8 mouse cellular contexts compared by ENCODE assay signal in genomic region chr19:5271430-5271829, GRCm38 (mm10). TPM values are rescaled to one million over a fixed set of nuclear protein-coding genes. Genes with fewer than 3 reads are reported as not detected.
A peak's percentile ranks its signal among the peaks of the same experiment; 100 is the strongest.
DNase-seq lines count a peak whose midpoint lies in the region; ATAC-seq and TF ChIP-seq lines count a peak whose summit lies in the region.

No protein-coding gene starts in this region.

- peak overlapping the region; percentile 78 for H3K4me2 ChIP-seq in hindbrain, embryonic 14.5 days (replicated peaks)

- H3K79me2 ChIP-seq in heart, adult 2 months (replicated peaks; ENCODE audit: control insufficient read depth, insufficient read depth, low read length) = peaks cover 4% of the 10 kb centered on the region
- H3K79me2 ChIP-seq in MEL (ENCODE audit: control insufficient read depth, insufficient read depth, low read length, poor library complexity) = peaks cover 13% of the 10 kb centered on the region

- H3K27ac ChIP-seq in heart, adult 2 months = no peak overlapping the region
- H3K27ac ChIP-seq in MEL (ENCODE audit: control insufficient read depth, low read depth, low read length) = 0 out of 2 replicates have a peak overlapping the region, but pooled peaks have one; percentile 6
- no peak overlapping the region for H3K27ac ChIP-seq in hindbrain, embryonic 14.5 days
- H3K27ac ChIP-seq in midbrain, embryonic 10.5 days (replicated peaks) = no peak overlapping the region

- peaks cover 27% of the 10 kb centered on the region for H3K36me3 ChIP-seq in heart, adult 2 months (ENCODE audit: control insufficient read depth, insufficient read depth, low read length)
- H3K36me3 ChIP-seq in MEL (ENCODE audit: control insufficient read depth in 1 of 2, insufficient read depth in 2 of 2, low read length in 2 of 2) = peaks cover 11 to 41% of the 10 kb centered on the region in 2 experiments
- peaks cover 26% of the 10 kb centered on the region for H3K36me3 ChIP-seq in hindbrain, embryonic 14.5 days (replicated peaks; ENCODE audit: control insufficient read depth, insufficient read depth)
- H3K36me3 ChIP-seq in midbrain, embryonic 10.5 days = peaks cover 27% of the 10 kb centered on the region

- TF ChIP-seq CTCF in heart, adult 2 months (IDR thresholded peaks at IDR 0.05) = no peak
- no peak for TF ChIP-seq CTCF in MEL (IDR thresholded peaks at IDR 0.05 in 2 of 3, conservative IDR thresholded peaks at IDR 0.05 in 1 of 3; ENCODE audit: control insufficient read depth in 1 of 3, insufficient read depth in 1 of 3, low read depth in 2 of 3, low read length in 3 of 3, poor library complexity in 1 of 3, severe bottlenecking in 1 of 3)

- no peak overlapping the region for H3K9ac ChIP-seq in heart, adult 2 months (ENCODE audit: low read depth, low read length)
- H3K9ac ChIP-seq in MEL (ENCODE audit: control insufficient read depth, low read depth, low read length, poor library complexity, severe bottlenecking) = no peak overlapping the region
- H3K9ac ChIP-seq in hindbrain, embryonic 14.5 days = peak overlapping the region; percentile 97; the same call in 1 of the 2 replicates

- H3K4me3 ChIP-seq in heart, adult 2 months = peak overlapping the region; percentile 98
- H3K4me3 ChIP-seq in MEL (ENCODE audit: control insufficient read depth in 1 of 2, insufficient read depth in 1 of 2, low read depth in 2 of 2, low read length in 2 of 2) = peak overlapping the region in 1 of 2 experiments; percentile 75; a peak in 1 of 4 replicates
- peak overlapping the region; percentile 99 for H3K4me3 ChIP-seq in hindbrain, embryonic 14.5 days (replicated peaks; ENCODE audit: low read length)
- H3K4me3 ChIP-seq in midbrain, embryonic 10.5 days = peak overlapping the region; percentile 97

- no peak for ATAC-seq in hindbrain, embryonic 14.5 days (ENCODE audit: low FRiP score)
- ATAC-seq in monocyte, adult 5-6 weeks (replicated peaks; ENCODE audit: insufficient number of reproducible peaks, low FRiP score, low TSS enrichment, poor library complexity, severe bottlenecking) = no peak

- H3K27me3 ChIP-seq in heart, adult 2 months (ENCODE audit: control insufficient read depth, insufficient read depth, low read length) = no peaks in the 10 kb centered on the region
- H3K27me3 ChIP-seq in MEL (ENCODE audit: control insufficient read depth in 1 of 2, insufficient read depth in 2 of 2, low read length in 2 of 2) = no peaks in the 10 kb centered on the region
- H3K27me3 ChIP-seq in hindbrain, embryonic 14.5 days (ENCODE audit: control insufficient read depth, insufficient read depth, low read length) = no peaks in the 10 kb centered on the region
- H3K27me3 ChIP-seq in midbrain, embryonic 10.5 days (ENCODE audit: low read depth, poor library complexity, severe bottlenecking) = no peaks in the 10 kb centered on the region

- no peaks in the 10 kb centered on the region for H3K9me3 ChIP-seq in MEL (replicated peaks; ENCODE audit: insufficient read depth, low read length)
- H3K9me3 ChIP-seq in hindbrain, embryonic 14.5 days (ENCODE audit: control insufficient read depth, low read length) = no peaks in the 10 kb centered on the region
- no peaks in the 10 kb centered on the region for H3K9me3 ChIP-seq in midbrain, embryonic 10.5 days (replicated peaks)

- TF ChIP-seq POLR2A in heart, adult 2 months (IDR thresholded peaks at IDR 0.05; ENCODE audit: insufficient read depth, low read depth, low read length) = no peak
- TF ChIP-seq POLR2A in MEL (IDR thresholded peaks at IDR 0.05; ENCODE audit: control insufficient read depth in 1 of 2, insufficient read depth in 1 of 2, low read depth in 1 of 2, low read length in 2 of 2, poor library complexity in 1 of 2) = no peak

- 42% methylated on average over 1 of the region's 1 CpGs for whole genome bisulfite sequencing in heart, adult 2 months
- 68% methylated on average over 1 of the region's 1 CpGs for WGBS in hindbrain, embryonic 14.5 days
- WGBS in midbrain, embryonic 10.5 days = 69% methylated on average over 1 of the region's 1 CpGs

- no peak for DNase-seq in heart, adult 2 months
- no peak for DNase-seq in heart, postnatal 14 days
- DNase-seq in MEL (ENCODE audit: low read depth, low spot score) = no peak
- no peak for DNase-seq in hindbrain, embryonic 14.5 days (ENCODE audit: low spot score)
- no peak for DNase-seq in midbrain, embryonic 10.5 days (ENCODE audit: low spot score)
- DNase-seq in gastrocnemius, postnatal 36 days = no peak
- DNase-seq in urinary bladder, postnatal 4 days (ENCODE audit: low spot score in 2 of 2) = no peak

- TF ChIP-seq RAD21 in MEL (IDR thresholded peaks at IDR 0.05; ENCODE audit: low read depth, low read length) = no peak

- no peak for TF ChIP-seq EP300 in heart, adult 2 months (IDR thresholded peaks at IDR 0.05; ENCODE audit: insufficient read depth, low read depth, low read length)
- no peak for TF ChIP-seq EP300 in MEL (IDR thresholded peaks at IDR 0.05; ENCODE audit: low read depth in 1 of 2, low read length in 2 of 2)

- H3K4me1 ChIP-seq in heart, adult 2 months (ENCODE audit: control insufficient read depth, insufficient read depth, low read length) = peaks cover 19% of the 10 kb centered on the region
- peaks cover 20 to 32% of the 10 kb centered on the region in 2 experiments for H3K4me1 ChIP-seq in MEL (ENCODE audit: control insufficient read depth in 1 of 2, insufficient read depth in 2 of 2, low read length in 2 of 2)
- H3K4me1 ChIP-seq in hindbrain, embryonic 14.5 days (replicated peaks; ENCODE audit: control insufficient read depth, insufficient read depth, low read length) = peaks cover 18% of the 10 kb centered on the region
- H3K4me1 ChIP-seq in midbrain, embryonic 10.5 days = peaks cover 28% of the 10 kb centered on the region

- intact Hi-C loops in heart, adult 2 months (cut with DNase I) = loop anchor here (5.0 kb wide), 1 partner anchor 874 kb away; the partner anchor contains the start of gene Kdm2a
- intact Hi-C loops in heart, postnatal 14 days (cut with DNase I) = loop anchor here (5.0 kb wide), 1 partner anchor 74 kb away; no protein-coding TSS in a partner anchor
- intact Hi-C loops in gastrocnemius, postnatal 36 days (cut with DNase I) = loop anchor here (5.0 kb wide), 1 partner anchor 74 kb away; no protein-coding TSS in a partner anchor

TF ChIP-seq in MEL, 35 proteins besides CTCF, POLR2A, EP300 and RAD21:
- no peak for TF ChIP-seq TCF12 (IDR thresholded peaks at IDR 0.05; ENCODE audit: low read depth, low read length)
- TF ChIP-seq USF1 (IDR thresholded peaks at IDR 0.05; ENCODE audit: low read depth, low read length) = no peak
- no peak for TF ChIP-seq ETS1 (IDR thresholded peaks at IDR 0.05; ENCODE audit: low read depth, low read length)
- TF ChIP-seq GABPA (IDR thresholded peaks at IDR 0.05; ENCODE audit: low read depth, low read length) = no peak

RNA-seq across cellular contexts. Expression of gene Pacs1, which starts 1.5 kb away (rescaled TPM):
- 10 to 100 TPM; 20.8 to 21.6 TPM for total RNA-seq in heart, adult 2 months (2021)
- 25.7 and 28.5 TPM in 2 replicates for polyA plus RNA-seq in heart, adult 2 months (2012; rRNA removed)
- total RNA-seq in heart, postnatal 14 days (2021) = 10 to 100 TPM; 21.5 to 22.1 TPM
- total RNA-seq in MEL (2012; rRNA removed) = 5.7 TPM in 2 replicates
- 10 to 100 TPM in 1 of 2 experiments, not detected in 1; 19.9 TPM for polyA plus RNA-seq in MEL (2012; ENCODE audit: insufficient read depth in 1 of 2, insufficient read length in 2 of 2, low read depth in 1 of 2, low replicate concordance in 2 of 2, missing spikeins in 1 of 2)
- 54.3 and 59.7 TPM in 2 replicates for polyA plus RNA-seq in hindbrain, embryonic 14.5 days (2014; fragmentation: Nextera tagmentation; extraction: Ambion mirVana)
- 21.3 and 23.7 TPM in 2 replicates for polyA plus RNA-seq in midbrain, embryonic 10.5 days (2016; fragmentation: Nextera tagmentation; extraction: Ambion mirVana)
- total RNA-seq in monocyte, adult 5-6 weeks (2017) = 11.1 to 32.0 TPM (median 19.2 TPM) in 3 replicates
- 1 to 10 TPM; 5.0 to 6.3 TPM for total RNA-seq in gastrocnemius, postnatal 36 days (2021)

RNA-seq across cellular contexts. Expression of gene Sf3b2, which starts 23.8 kb away (rescaled TPM):
- 100 to 1,000 TPM; 103 to 121 TPM for total RNA-seq in heart, adult 2 months (2021)
- polyA plus RNA-seq in heart, adult 2 months (2012; rRNA removed) = 83.1 and 94.5 TPM in 2 replicates
- total RNA-seq in heart, postnatal 14 days (2021) = 100 to 1,000 TPM; 109 to 116 TPM
- 178 and 180 TPM in 2 replicates for total RNA-seq in MEL (2012; rRNA removed)
- 100 to 1,000 TPM; 259 to 331 TPM for polyA plus RNA-seq in MEL (2012; ENCODE audit: insufficient read depth in 1 of 2, insufficient read length in 2 of 2, low read depth in 1 of 2, low replicate concordance in 2 of 2, missing spikeins in 1 of 2)
- 299 and 305 TPM in 2 replicates for polyA plus RNA-seq in hindbrain, embryonic 14.5 days (2014; fragmentation: Nextera tagmentation; extraction: Ambion mirVana)
- 468 and 500 TPM in 2 replicates for polyA plus RNA-seq in midbrain, embryonic 10.5 days (2016; fragmentation: Nextera tagmentation; extraction: Ambion mirVana)
- 229 to 250 TPM (median 247 TPM) in 3 replicates for total RNA-seq in monocyte, adult 5-6 weeks (2017)
- 10 to 100 TPM; 63.4 to 65.9 TPM for total RNA-seq in gastrocnemius, postnatal 36 days (2021)

RNA-seq across cellular contexts. Expression of gene Gal3st3, which starts 26.7 kb away (rescaled TPM):
- total RNA-seq in heart, adult 2 months (2021) = 10 to 100 TPM; 27.2 to 29.9 TPM
- 35.5 and 36.1 TPM in 2 replicates for polyA plus RNA-seq in heart, adult 2 months (2012; rRNA removed)
- 10 to 100 TPM; 20.0 to 23.8 TPM for total RNA-seq in heart, postnatal 14 days (2021)
- total RNA-seq in MEL (2012; rRNA removed) = not detected in 2 replicates
- polyA plus RNA-seq in MEL (2012; ENCODE audit: insufficient read depth in 1 of 2, insufficient read length in 2 of 2, low read depth in 1 of 2, low replicate concordance in 2 of 2, missing spikeins in 1 of 2) = under 1 TPM in 1 of 2 experiments, not detected in 1; 0.04 TPM
- 34.2 and 39.8 TPM in 2 replicates for polyA plus RNA-seq in hindbrain, embryonic 14.5 days (2014; fragmentation: Nextera tagmentation; extraction: Ambion mirVana)
- 10.8 and 15.4 TPM in 2 replicates for polyA plus RNA-seq in midbrain, embryonic 10.5 days (2016; fragmentation: Nextera tagmentation; extraction: Ambion mirVana)
- not detected in 3 replicates for total RNA-seq in monocyte, adult 5-6 weeks (2017)
- total RNA-seq in gastrocnemius, postnatal 36 days (2021) = under 1 TPM in 1 of 2 experiments, not detected in 1; 0.10 TPM

Comparison
In these comparisons a context has a peak if more than half of its experiments do, and no peak if none do; other contexts are left out.
1. RNA of gene Gal3st3, which starts 26.7 kb away (total RNA-seq): 27.2 to 29.9 TPM in heart, adult 2 months and 20.0 to 23.8 TPM in heart, postnatal 14 days; 0.10 TPM in gastrocnemius, postnatal 36 days, not detected in MEL and not detected in monocyte, adult 5-6 weeks; every median in the first group is over 10 times any median in the second.